Mouse (Mus musculus): Measurements from ENCODE around the gene Spen. TPM values are rescaled to one million over a fixed set of nuclear protein-coding genes. Genes with fewer than 3 reads are reported as not detected.
"Not testable (repeated sequence)": the region's sequence is repeated elsewhere in the genome, so short reads cannot be mapped to it uniquely, and the experiment has no call there.

Gene Spen
- polyA plus RNA-seq (2012; rRNA removed) = 3.5 and 10.7 TPM in 2 replicates

- DNase-seq (ENCODE audit: low spot score) = peak; percentile 90
Observed at GRCm38 (mm10) chr4:141538408-141539212, at the start of gene Spen. Spen (minus strand) TSS chr4:141538597.

GRCm38 (mm10) chr4:141583919-141584318 lies 45.5 kb upstream of the Spen start:
- no peak for DNase-seq (ENCODE audit: low spot score)

- no peak for DNase-seq (ENCODE audit: low spot score)
Observed at GRCm38 (mm10) chr4:141581051-141581450, 42.7 kb upstream of the Spen start.

- DNase-seq (ENCODE audit: low spot score) = no peak
Observed at GRCm38 (mm10) chr4:141578833-141579232, 40.4 kb upstream of the Spen start.

DNA sequence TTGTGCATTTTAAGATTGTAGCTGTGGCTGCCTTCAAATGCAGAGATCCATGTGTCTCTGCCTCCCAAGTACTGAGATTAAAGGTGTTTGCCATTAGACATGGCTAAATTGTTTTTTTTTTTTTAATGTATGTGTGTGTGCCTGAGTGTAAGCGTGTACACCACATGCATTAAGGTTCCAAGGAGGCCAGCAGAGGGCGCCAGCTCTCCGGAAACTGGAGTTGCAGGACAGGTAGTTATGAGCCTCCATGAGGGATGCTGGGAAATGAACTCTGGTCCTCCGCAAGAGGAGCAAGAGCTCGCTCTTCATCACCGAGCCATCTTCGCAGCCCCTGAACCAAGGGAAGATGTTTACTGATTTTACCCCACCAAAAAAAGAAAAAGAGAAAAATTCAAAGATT lies 38.5 kb upstream of the Spen start:
- no peak for DNase-seq (ENCODE audit: low spot score)

DNA sequence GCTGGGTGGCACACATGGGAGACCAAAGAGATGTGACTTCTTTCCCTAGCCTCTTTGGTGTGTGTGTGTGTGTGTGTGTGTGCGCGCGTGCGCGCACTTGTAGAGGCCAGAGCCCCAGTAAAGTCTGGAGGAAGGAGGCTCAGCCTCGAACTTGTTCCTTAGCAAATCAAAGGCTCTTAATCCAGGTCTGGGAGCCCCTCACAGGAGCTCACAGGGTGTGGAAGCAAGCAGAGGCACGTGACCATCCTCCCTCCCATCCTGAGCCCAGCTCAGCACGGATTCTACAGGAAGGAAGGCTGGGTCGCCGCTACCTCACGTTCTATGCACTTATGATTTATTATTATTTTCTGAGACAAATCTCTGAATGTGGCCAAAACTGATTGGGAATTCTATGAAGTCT lies 38.0 kb upstream of the Spen start:
- DNase-seq (ENCODE audit: low spot score) = no peak

DNA sequence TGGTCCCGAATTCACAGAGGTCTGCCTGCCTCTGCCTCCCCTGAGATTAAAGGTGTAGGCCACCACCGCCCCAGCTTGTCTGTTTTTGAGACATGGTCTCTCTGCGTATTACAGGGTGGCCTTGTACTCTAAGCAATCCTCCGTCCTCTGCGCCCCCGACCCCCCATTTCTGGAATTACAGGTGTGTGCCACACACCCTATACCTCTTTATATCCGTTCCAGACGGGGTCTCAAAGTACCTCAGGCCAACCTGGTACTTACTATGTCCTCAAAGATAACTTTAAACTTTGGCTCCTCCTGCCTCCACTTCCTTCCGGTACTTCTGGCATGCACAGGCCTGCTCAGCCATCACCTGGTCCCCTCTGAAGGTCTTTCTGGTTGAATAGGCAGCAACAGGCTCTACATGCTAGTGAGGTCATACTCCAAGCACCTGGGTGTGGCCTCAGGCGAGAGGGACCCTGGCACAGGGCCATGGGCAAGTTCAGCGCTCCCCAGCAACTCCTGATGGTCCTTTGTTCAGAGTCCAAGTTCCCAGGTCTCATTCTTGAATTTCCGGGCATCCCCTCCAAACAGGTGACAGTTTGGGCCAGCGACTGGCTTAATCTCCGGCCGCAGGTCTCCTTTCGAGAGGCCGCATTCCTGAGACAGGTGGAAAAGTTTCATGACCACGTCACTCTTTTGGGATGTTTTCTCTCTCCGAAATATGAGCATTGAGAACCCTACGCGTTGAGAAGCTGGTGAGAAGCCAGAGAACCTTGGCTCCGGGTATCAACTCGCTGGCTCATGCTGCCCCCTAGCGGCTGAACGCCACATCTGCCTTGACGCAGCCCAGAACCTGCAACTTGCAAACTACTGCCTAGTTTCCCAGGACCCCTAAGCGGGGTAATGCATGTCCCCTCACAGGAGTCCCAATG lies 36.6 kb upstream of the Spen start:
- peak; percentile 78 for DNase-seq (ENCODE audit: low spot score)

DNA sequence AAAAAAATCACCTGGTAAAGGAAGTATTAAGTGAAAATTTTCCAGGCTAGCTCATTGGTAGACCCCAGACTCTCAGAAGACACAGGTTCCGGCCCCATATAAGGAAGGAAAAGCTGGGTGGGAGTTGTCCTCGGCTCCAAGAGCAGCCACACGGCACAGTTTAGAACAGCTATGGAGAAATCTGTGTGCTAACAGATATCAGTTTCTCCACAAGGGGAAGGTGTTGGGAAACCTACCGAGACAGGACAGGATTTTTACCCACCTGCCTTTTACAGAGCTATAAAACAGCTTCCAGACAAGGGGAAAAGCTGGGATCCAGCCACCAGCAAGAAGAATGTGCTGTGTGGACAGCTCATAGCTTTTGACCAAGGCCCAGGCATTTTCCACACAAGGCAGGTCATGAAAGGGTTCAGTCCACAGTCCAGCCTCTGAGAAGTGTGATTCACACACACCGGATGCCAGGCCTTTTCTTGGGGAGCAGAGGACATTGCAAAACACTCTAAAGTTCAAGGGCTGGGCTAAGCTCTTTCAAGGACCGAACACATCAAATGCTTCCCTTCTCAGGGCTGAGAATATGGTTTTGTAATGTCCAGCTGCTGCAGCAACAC lies 35.1 kb upstream of the Spen start:
- no peak for DNase-seq (ENCODE audit: low spot score)

DNA sequence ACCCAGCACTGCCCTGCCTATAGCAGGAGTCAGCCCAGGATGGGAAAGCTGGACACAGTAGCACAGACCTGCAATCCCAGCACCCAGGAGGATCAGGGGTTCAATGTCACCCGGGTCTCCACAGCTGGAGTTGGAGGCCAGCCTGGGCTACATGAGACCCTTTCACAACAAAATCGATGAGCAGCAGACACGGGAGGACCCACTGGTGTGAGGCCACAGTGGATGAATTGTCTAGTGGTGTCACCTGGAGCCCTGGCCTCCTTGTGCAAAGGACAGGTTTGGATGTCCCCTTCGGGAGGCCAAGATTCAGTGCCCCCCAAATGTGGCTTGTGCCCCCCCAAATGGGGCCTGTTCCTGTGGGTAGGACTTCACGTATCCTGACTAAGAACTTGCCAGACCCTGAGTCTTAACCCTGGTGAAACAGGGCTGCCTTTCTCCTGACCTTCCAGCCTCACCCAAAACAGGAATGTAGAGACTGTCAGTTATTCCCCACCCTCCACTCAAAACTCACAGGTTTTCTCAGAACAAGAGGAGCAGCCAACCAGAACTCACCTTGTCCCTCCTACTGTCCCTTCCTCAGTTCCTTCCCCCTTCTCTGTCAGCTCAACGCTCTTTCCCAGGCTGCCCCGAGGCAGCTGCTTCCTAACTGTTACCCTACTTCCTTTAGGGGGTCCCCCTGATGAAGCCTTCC lies 34.4 kb upstream of the Spen start:
- DNase-seq (ENCODE audit: low spot score) = no peak

DNA sequence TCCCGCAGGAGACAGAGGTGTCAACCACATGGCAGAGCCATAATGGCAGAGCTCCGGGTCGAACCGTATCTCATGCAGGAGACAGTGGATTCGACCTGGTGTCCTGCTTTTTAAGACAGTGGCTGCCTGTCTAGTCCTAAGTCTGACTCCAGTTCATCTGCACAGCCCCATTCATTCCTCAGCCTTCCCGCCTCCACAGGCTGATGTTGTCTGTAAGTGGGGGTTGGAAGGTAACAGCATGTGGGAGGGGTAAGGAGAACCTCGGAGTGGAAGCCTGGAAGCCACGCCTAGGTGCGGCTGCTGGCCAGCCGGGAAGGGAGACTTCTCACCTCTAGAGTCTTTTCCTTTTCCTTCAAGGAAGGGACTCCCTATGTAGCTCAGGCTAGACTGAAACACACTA lies 33.5 kb upstream of the Spen start:
- no peak for DNase-seq (ENCODE audit: low spot score)

GRCm38 (mm10) chr4:141571337-141571739 lies 32.9 kb upstream of the Spen start:
- no peak for DNase-seq (ENCODE audit: low spot score)

GRCm38 (mm10) chr4:141570821-141571220 lies 32.4 kb upstream of the Spen start:
- no peak for DNase-seq (ENCODE audit: low spot score)

GRCm38 (mm10) chr4:141570004-141570403 lies 31.6 kb upstream of the Spen start:
- DNase-seq (ENCODE audit: low spot score) = no peak

- DNase-seq (ENCODE audit: low spot score) = no peak
Observed at GRCm38 (mm10) chr4:141568966-141569365, 30.6 kb upstream of the Spen start.

DNA sequence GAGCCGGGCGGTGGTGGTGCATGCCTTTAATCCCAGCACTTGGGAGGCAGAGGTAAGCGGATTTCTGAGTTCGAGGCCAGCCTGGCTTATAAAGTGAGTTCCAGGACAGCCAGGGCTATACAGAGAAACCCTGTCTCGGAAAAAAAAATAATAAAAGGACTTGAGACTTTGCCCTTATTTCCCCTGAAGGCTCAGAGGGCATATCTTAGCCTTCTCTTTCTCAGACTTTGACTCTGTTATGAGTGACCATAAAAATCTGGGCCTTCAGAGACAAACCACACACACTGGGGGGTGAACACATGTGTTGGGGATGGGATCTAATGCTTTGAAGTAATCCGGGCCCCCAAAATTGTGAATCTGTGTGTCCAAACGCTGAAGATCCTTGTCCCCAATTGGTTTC lies 28.8 kb upstream of the Spen start:
- not testable (repeated sequence) for DNase-seq (ENCODE audit: low spot score)

GRCm38 (mm10) chr4:141566187-141566586 lies 27.8 kb upstream of the Spen start:
- no peak for DNase-seq (ENCODE audit: low spot score)

DNA sequence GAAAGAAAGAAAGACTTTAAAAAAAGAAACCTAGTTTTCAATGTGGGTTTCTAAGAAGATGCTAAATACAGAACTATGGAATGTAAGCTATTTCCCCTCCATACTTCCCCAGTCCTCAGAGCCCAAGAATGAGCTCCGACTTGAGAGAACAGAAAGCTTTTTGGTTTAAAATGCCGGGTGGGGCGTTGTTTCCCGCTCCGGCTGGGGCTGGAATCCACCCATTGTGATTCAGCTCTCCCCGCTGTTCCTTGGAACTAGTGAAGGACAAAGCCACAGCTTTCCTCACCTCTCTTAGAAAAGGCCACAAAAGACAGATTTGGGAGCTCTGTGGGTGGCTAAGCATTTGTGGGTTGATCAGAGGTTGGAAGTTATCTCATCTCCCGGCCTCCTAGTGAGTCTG lies 26.9 kb upstream of the Spen start:
- no peak for DNase-seq (ENCODE audit: low spot score)

DNA sequence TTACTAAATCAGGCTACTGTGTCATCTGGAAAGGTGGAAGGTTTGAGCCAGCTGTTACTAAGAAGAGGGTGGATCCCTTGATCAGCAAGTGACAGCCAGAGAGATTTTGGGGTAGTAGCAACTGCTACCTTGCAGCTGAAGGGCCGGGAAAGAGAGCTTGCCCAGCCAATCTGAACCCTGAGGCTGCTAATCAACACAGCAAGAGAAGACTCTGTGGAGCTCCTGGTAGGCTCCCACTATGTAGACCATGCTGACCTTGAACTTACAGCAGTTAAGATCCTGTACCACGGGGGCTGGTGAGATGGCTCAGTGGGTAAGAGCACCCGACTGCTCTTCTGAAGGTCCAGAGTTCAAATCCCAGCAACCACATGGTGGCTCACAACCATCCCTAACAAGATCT lies 26.3 kb upstream of the Spen start:
- no peak for DNase-seq (ENCODE audit: low spot score)

DNA sequence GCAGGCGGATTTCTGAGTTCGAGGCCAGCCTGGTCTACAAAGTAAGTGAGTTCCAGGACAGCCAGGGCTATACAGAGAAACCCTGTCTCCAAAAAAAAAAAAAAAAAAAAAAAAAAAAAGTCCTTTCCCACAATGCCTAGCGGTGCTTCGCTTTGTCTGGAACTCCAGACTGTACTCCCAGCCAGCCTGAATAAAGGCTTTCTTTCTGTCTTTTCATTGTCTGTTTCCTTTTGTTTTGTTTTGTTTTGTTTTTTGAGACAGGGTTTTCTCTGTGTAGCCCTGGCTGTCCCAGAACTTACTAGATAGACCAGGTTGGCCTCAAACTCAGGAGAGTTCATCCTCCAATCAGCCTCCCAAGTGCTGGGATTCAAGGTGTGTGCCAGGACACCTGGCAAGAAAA lies 25.8 kb upstream of the Spen start:
- no peak for DNase-seq (ENCODE audit: low spot score)

GRCm38 (mm10) chr4:141562281-141562680 lies 23.9 kb upstream of the Spen start:
- DNase-seq (ENCODE audit: low spot score) = no peak

GRCm38 (mm10) chr4:141561331-141561919 lies 23.0 kb upstream of the Spen start:
- not testable (repeated sequence) for DNase-seq (ENCODE audit: low spot score)
